Mouse (Mus musculus) left cerebral cortex, postnatal 14 days (tissue): ENCODE measurements around the gene 1700011M02Rik. TPM values are rescaled to one million over a fixed set of nuclear protein-coding genes. Genes with fewer than 3 reads are reported as not detected.
"Not testable (repeated sequence)": the region's sequence is repeated elsewhere in the genome, so short reads cannot be mapped to it uniquely, and the experiment has no call there.

ENCODE experiments used
- DNase-seq, 2 experiments: peaks; one replicate each; pipeline ENCODE4 v3.0.0; 2021 to 2022; ENCODE audit warnings: low spot score in 2 of 2, mixed read lengths in 1 of 2
- intact Hi-C: fragments of 180-260 bp; cut with DNase I; formaldehyde crosslinking; loops from one replicate; pipeline ENCODE4 v1.15.1; 2025
- long read RNA-seq, 2 experiments: library from polyadenylated mRNA; stranded (forward); transcript quantifications; one replicate each; pipeline ENCODE4 v2.0.0; 2021
- total RNA-seq, 2 experiments: library from RNA; stranded (reverse); gene quantifications; 2 replicates each; pipeline ENCODE4 v1.2.3; 2021

1700011M02Rik gene
- total RNA-seq = not detected
- long read RNA-seq, experiment 1 = 0 reads
- long read RNA-seq, experiment 2 = 0 reads

GRCm38 (mm10) chrX:102908587-102908986 is at the start of gene 1700011M02Rik, which contains the start of gene Dmrtc1a:
Gene 1700011M02Rik (plus strand): TSS chrX:102908905.
Gene Dmrtc1a (minus strand): TSS chrX:102908687.
- intact Hi-C loops, DNase-seq: not testable (repeated sequence)

DNA sequence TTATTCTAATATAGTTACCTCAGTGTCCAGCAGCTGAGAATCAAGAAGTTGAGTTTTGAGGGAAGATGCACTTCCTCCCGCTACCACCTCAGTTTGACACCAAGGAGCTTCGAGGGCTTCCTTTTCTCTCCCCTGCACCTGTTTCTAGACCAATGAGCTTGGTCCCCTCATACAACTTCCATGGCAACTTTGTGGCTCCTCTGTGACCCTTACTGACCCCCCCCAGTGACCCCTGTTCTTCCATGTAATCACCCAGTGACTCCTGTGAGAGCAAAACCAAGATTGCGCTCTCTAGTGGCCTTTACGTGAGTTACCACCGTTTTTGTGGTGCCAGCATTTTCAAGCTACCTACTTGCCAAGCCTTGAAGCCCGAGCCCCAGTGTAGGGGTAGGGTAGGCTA is 40.8 kb upstream of the 1700011M02Rik start, which contains the start of gene 1700031F05Rik:
1700031F05Rik (minus strand) TSS at position 101 of the 400 bp plus-strand sequence.
- no peak for DNase-seq
- intact Hi-C loops = no loop called here

DNA sequence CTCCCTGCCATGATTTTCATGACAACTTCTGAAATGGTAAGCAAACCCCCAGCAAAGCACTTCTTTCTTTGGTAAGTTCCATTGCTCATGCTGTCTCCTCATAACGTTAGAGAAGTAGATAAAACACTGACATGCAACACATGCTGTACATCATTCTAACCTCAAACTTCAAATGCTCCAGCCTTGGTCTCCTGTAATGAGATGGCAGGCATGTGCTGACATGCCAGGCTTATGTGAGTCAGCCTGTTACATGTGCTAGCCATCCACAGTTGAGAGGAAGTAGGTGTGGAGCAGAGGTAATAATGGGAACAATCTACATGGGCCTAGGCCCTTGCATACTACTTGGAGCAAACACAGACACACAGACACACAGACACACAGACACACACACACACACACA is 6.1 kb downstream of the 1700011M02Rik start:
- DNase-seq, intact Hi-C loops: not testable (repeated sequence)

- intact Hi-C loops = not testable (repeated sequence)
- peak in 1 of 2 experiments; percentile 28 for DNase-seq
Measured at GRCm38 (mm10) chrX:102926707-102927106, 18.0 kb downstream of the 1700011M02Rik start.

DNA sequence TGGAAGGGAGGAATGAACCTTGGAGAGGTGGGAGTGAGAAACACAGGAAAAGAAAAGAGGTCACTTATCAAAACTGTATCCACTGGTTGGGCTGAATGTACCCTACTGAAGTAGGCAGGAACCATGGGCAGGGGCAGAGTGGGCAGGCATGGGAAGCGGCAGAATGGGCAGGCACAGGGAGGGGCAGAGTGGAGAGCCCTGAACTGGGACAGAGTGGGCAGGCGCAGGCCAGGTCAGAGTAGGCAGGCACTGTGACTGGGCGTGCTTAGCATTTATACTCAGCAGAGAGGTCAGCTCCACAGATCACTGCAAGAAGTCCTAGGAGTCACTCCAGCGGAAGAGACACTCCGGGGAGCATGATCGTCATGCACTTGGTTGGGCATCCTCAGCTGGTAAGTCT is 19.4 kb downstream of the 1700011M02Rik start, which contains the start of gene 1700018G05Rik:
1700018G05Rik (plus strand) TSS at position 301 of the 400 bp plus-strand sequence.
- not testable (repeated sequence) for DNase-seq
- intact Hi-C loops = loop anchor here (2.0 kb wide), 1 partner anchor 241 kb away; the partner anchor contains the start of gene Gm3880

DNA sequence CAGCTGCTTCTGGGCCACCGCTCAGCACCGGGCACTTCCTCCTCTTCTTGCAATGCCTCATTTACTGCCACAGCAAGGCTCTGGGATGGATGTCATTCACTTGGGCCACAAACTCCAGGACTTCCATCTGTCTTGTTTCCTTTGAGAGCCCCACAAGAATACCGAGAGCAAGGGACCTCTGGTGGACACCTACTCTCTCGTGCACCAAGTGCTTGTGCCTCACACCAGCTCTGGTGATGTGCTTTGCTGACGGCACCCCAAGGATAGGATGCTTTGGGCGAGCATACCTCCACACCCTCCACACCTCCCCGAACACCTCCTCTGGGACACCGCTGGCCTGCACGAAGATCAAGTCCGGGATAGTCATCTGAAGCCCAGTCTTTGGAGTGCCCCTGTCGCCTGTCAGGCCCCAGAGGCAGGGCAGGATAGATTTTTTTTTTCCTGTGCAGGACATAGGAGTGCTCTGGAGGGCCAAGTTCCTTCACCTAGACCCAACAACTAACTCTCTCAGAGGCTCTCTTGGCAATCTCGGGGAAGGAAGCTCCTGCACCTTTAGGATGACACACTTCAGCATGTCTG is 24.4 kb downstream of the 1700011M02Rik start:
- intact Hi-C loops = no loop called here
- DNase-seq = no peak

DNA sequence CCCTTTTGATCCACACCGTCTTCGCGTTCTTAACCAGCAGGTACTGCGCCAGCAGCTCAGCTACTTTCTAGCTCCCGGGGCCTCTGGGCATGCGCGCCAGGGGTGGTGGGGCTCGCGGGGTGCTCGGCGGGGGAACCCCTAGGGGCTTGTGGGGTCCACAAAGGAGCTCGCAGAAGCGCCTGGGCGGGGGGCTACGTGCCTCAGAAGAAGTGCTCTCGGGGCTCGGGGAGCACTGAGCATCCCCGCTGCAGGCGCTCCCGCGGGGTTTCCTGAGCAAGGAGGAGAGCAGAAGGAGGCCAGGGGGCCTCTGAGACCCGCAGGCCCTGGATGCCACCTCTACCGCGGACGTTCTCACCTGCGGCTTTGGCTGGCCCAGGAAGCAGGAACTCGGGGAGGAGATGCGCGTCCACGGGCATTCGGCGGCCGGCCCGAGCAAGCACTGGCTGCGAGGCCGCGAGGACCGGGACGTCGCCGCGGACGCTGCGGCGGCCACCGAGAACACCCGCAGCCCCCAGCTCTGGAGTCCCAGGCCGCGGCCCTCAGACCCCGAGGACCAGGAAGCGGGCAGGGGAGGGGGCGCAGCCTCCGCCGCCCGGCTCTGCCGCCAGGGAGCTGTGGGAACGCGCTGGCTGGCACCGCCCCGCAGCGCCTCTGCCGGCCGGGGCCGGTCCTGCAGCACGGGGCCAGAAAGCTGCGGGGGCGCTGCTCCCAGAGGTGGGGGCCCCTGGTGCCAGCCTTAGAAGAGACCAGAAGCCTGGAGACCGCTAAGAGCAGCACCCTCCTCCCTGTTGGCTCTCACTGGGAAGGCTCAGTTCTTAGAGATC is 25.1 kb downstream of the 1700011M02Rik start:
- DNase-seq = peak; percentile 52 to 61
- intact Hi-C loops = no loop called here

DNA sequence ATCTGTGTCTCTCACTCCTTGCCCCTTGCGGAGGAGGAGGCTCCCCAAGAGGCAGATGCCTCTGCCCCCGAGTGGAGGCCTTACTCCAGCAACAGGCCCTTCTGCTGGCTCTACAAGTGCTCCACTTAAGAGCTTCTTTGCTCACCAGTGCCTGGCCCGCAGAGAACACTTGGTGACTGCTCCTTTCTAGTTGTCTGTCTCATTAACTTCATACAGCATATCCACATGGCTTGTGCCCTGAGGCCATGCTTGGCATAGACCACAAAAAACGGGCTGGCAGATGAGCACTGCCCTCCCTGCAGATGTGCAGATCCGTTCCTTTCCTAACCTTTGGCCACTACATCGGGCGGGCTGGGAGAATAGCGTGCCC is 25.7 kb downstream of the 1700011M02Rik start:
- intact Hi-C loops = no loop called here
- DNase-seq = no peak

DNA sequence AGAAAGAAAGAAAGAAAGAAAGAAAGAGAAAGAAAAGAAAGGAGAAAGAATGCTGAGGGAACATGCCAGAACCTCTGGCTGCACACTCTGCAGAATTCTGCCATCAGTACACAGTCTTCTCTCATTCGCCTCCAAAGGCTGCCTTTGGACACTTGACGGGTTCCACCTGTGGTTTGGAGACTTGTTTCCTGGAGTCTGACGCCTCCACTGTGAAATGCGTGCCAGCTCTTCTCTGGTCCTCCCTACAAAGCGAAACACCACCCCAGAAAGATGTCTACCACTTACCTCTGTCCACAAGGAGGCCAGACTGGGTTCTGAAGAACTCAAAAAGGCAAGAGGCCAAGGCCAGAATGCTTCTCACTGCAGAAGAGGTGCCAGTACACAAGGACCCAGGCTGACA is 28.0 kb downstream of the 1700011M02Rik start:
- intact Hi-C loops = no loop called here
- no peak for DNase-seq

GRCm38 (mm10) chrX:102950136-102950535 is 41.4 kb downstream of the 1700011M02Rik start:
- DNase-seq = not testable (repeated sequence)

GRCm38 (mm10) chrX:102958917-102959316 is 50.2 kb downstream of the 1700011M02Rik start:
- DNase-seq = peak; percentile 11 to 21

More at GRCm38 (mm10) chrX:102950136-102950535, 41.4 kb downstream of the 1700011M02Rik start:
- intact Hi-C loops = loop anchor here (10.0 kb wide), 1 partner anchor 235 kb away; the partner anchor contains the start of gene Nap1l2

More at GRCm38 (mm10) chrX:102958917-102959316, 50.2 kb downstream of the 1700011M02Rik start:
- intact Hi-C loops = loop anchor here (5.0 to 10.0 kb wide), 2 partner anchors 148 to 226 kb away; partner anchors contain the start of gene Nap1l2

Other genes starting within 250 kb of the 1700011M02Rik start
- not detected for gene Gm3880, start 221.9 kb upstream of the 1700011M02Rik start, total RNA-seq
- not detected for gene Gm9112, start 201.3 kb upstream of the 1700011M02Rik start, total RNA-seq
- not detected for gene Dmrtc1b, start 201.0 kb upstream of the 1700011M02Rik start, total RNA-seq
- not detected for gene Dmrtc1c1, start 105.9 kb upstream of the 1700011M02Rik start, total RNA-seq
- not detected for gene Dmrtc1c2, start 54.3 kb upstream of the 1700011M02Rik start, total RNA-seq
- gene 1700031F05Rik, start 40.9 kb upstream of the 1700011M02Rik start, total RNA-seq = not detected
- 1 to 10 TPM; 3.0 TPM for gene Dmrtc1a, start 218 bp upstream of the 1700011M02Rik start, total RNA-seq
- gene 1700018G05Rik, start 19.5 kb downstream of the 1700011M02Rik start, total RNA-seq = not detected